Mouse (Mus musculus) limb, embryonic 14.5 days (tissue): ENCODE results near the gene Map4. TPM values are rescaled to one million over a fixed set of nuclear protein-coding genes. Genes with fewer than 3 reads are reported as not detected.

Experiments used
- ATAC-seq: fragments of 200-750 bp; cut with Nextera tagmentation; 2 replicates; pipeline ENCODE4 v1.8.0; 2017; ENCODE audit warnings: low read depth, moderate number of reproducible peaks, moderate TSS enrichment; ENCODE audit not compliant: low FRiP score
- DNase-seq: peaks from one replicate; pipeline ENCODE4 v3.0.0-alpha.2; 2015; ENCODE audit warnings: low spot score
- H3K27ac ChIP-seq: fragments of 300-500 bp; sonication (generic); replicated peaks from 2 replicates; pipeline ENCODE4 v1.5.1; 2014; ENCODE audit warnings: low read depth, mild to moderate bottlenecking, low read length, moderate library complexity, mixed read lengths
- H3K27me3 ChIP-seq: fragments of 300-500 bp; sonication (generic); 2 replicates; pipeline ENCODE4 v1.6.1; 2014; ENCODE audit warnings: low read length, mixed read lengths; ENCODE audit not compliant: control insufficient read depth, insufficient read depth
- H3K36me3 ChIP-seq: fragments of 300-500 bp; sonication (generic); 2 replicates; pipeline ENCODE4 v1.6.1; 2014; ENCODE audit warnings: mild to moderate bottlenecking, low read length, moderate library complexity, mixed read lengths; ENCODE audit not compliant: control insufficient read depth, insufficient read depth
- H3K4me1 ChIP-seq: fragments of 300-500 bp; sonication (generic); 2 replicates; pipeline ENCODE4 v1.6.1; 2014; ENCODE audit warnings: antibody characterized with exemption, low read length, mixed read lengths; ENCODE audit not compliant: control insufficient read depth, insufficient read depth
- H3K4me2 ChIP-seq: fragments of 300-500 bp; sonication (generic); replicated peaks from 2 replicates; pipeline ENCODE4 v1.6.1; 2014; ENCODE audit warnings: low read depth, mild to moderate bottlenecking, low read length, moderate library complexity; ENCODE audit not compliant: severe bottlenecking
- H3K4me3 ChIP-seq: fragments of 300-500 bp; sonication (generic); replicated peaks from 2 replicates; pipeline ENCODE4 v1.5.1; 2014; ENCODE audit warnings: low read length
- H3K9ac ChIP-seq: fragments of 300-500 bp; sonication (generic); 2 replicates; pipeline ENCODE4 v1.6.1; 2014; ENCODE audit warnings: mild to moderate bottlenecking, low read depth, low read length, moderate library complexity; ENCODE audit not compliant: severe bottlenecking
- H3K9me3 ChIP-seq: fragments of 300-500 bp; sonication (generic); 2 replicates; pipeline ENCODE4 v1.6.1; 2016; ENCODE audit warnings: low read length; ENCODE audit not compliant: control insufficient read depth
- POLR2A ChIP-seq: fragments of 200-500 bp; IDR thresholded peaks from 2 replicates; pipeline ENCODE4 v1.8.0; 2012; ENCODE audit warnings: inconsistent platforms, mild to moderate bottlenecking, moderate library complexity, borderline replicate concordance; ENCODE audit not compliant: insufficient read depth, insufficient read length; ENCODE audit errors: extremely low read depth
- WGBS: fragments of 180-500 bp; shearing (Covaris S2); extraction: QIAGEN DNeasy Blood & Tissue Kit; methylation state at CpG from one replicate; pipeline ENCODE4 v1.1.7; 2014; 5-methylcytosine and 5-hydroxymethylcytosine counted together
- polyA plus RNA-seq, 2 experiments: library from polyadenylated mRNA; depleted of rRNA in 1 of 2; stranded (reverse) in 1 of 2; unstranded in 1 of 2; fragments of >200 nt; fragmentation: Nextera tagmentation in 1 of 2; extraction: Ambion mirVana in 1 of 2; gene quantifications; 2 replicates each; pipeline versions ENCODE4 v1.2.1 to v1.2.3; 2012 to 2014

The Map4 gene
- polyA plus RNA-seq, 2 experiments, result 76.6 to 161 TPM

GRCm38 (mm10) chr9:110022151-110022550 lies 90.9 kb downstream of the Map4 start:
- Histone ChIP-seq H3K9ac (no peak overlapping the region), H3K27me3 (no peaks in the 10 kb centered on the region), H3K36me3 (peaks cover 5% of the 10 kb centered on the region), H3K9me3 (no peaks in the 10 kb centered on the region), H3K4me2 (no peak overlapping the region), H3K4me1 (no peaks in the 10 kb centered on the region), H3K4me3 (no peak overlapping the region), H3K27ac (no peak overlapping the region)
- TF ChIP-seq POLR2A, result no peak
- 100% methylated on average over 2 of the region's 2 CpGs for whole genome bisulfite sequencing
- DNase-seq (no peak), ATAC-seq (no peak)

GRCm38 (mm10) chr9:110035091-110035490 lies 103.8 kb downstream of the Map4 start:
- no peak overlapping the region for H3K27ac ChIP-seq
- no peak for TF ChIP-seq POLR2A
- no peak overlapping the region for H3K4me2 ChIP-seq
- H3K9ac ChIP-seq, result no peak overlapping the region
- peaks cover 49% of the 10 kb centered on the region for H3K36me3 ChIP-seq
- no peaks in the 10 kb centered on the region for H3K27me3 ChIP-seq
- ATAC-seq (no peak), DNase-seq (no peak)
- no peaks in the 10 kb centered on the region for H3K4me1 ChIP-seq
- 86% methylated on average over 4 of the region's 4 CpGs for WGBS
- H3K9me3 ChIP-seq, result no peaks in the 10 kb centered on the region
- no peak overlapping the region for H3K4me3 ChIP-seq

- Histone ChIP-seq H3K4me2 (no peak overlapping the region), H3K9ac (no peak overlapping the region), H3K27ac (no peak overlapping the region), H3K27me3 (no peaks in the 10 kb centered on the region), H3K4me3 (no peak overlapping the region), H3K4me1 (no peaks in the 10 kb centered on the region), H3K36me3 (peaks cover 49% of the 10 kb centered on the region), H3K9me3 (no peaks in the 10 kb centered on the region)
- WGBS, result 90% methylated on average over 8 of the region's 8 CpGs
- ATAC-seq, result no peak
- no peak for DNase-seq
- TF ChIP-seq POLR2A, result no peak
Measured at GRCm38 (mm10) chr9:110037895-110038294, 106.6 kb downstream of the Map4 start.

- no peak overlapping the region for H3K4me2 ChIP-seq
- no peak overlapping the region for H3K4me3 ChIP-seq
- no peaks in the 10 kb centered on the region for H3K9me3 ChIP-seq
- H3K9ac ChIP-seq, result no peak overlapping the region
- no peaks in the 10 kb centered on the region for H3K27me3 ChIP-seq
- H3K36me3 ChIP-seq, result peaks cover 49% of the 10 kb centered on the region
- DNase-seq (no peak), ATAC-seq (no peak)
- H3K4me1 ChIP-seq, result no peaks in the 10 kb centered on the region
- H3K27ac ChIP-seq, result no peak overlapping the region
- WGBS, result 92% methylated on average over 2 of the region's 2 CpGs
- no peak for TF ChIP-seq POLR2A
Measured at GRCm38 (mm10) chr9:110038485-110038884, 107.2 kb downstream of the Map4 start.

GRCm38 (mm10) chr9:110044373-110044772 lies 113.1 kb downstream of the Map4 start:
- H3K9ac ChIP-seq, result no peak overlapping the region
- no peak overlapping the region for H3K4me2 ChIP-seq
- ATAC-seq, result no peak
- no peak for DNase-seq
- no peak for TF ChIP-seq POLR2A
- H3K4me1 ChIP-seq, result no peaks in the 10 kb centered on the region
- H3K27me3 ChIP-seq, result no peaks in the 10 kb centered on the region
- no peaks in the 10 kb centered on the region for H3K9me3 ChIP-seq
- H3K27ac ChIP-seq, result no peak overlapping the region
- peaks cover 4% of the 10 kb centered on the region for H3K36me3 ChIP-seq
- no peak overlapping the region for H3K4me3 ChIP-seq
- 82% methylated on average over 4 of the region's 4 CpGs for WGBS
